In genomic region chr7:78581341-78581740, GRCm38 (mm10) we compare ENCODE assay signal across 18 mouse cellular contexts.
"Had no signal": no experiment of that assay in that cellular context is flagged by ENCODE, and none has a peak within 500 bp of the region (broad histone marks: within the 10 kb centered on the region; RNA-seq: fewer than 3 reads in every experiment).

No protein-coding gene starts in this region.

- H3K36me3 ChIP-seq: midbrain, embryonic 10.5 days; midbrain, embryonic 13.5 days; midbrain, embryonic 15.5 days; neural tube, embryonic 13.5 days; neural tube, embryonic 15.5 days had no signal

- DNase-seq: lung, adult 18-20 months; lung, embryonic 14.5 days; lung, postnatal 10 days; lung, postnatal 4 days; retina, postnatal 1 day; right cerebral cortex, adult 18-20 months; right cerebral cortex, postnatal 25 days; right cerebral cortex, postnatal 4 days; spleen, adult 18-20 months; thymus, adult 18-20 months; thymus, postnatal 14 days; thymus, postnatal 36 days had no signal

- H3K9ac ChIP-seq: lung, embryonic 14.5 days; midbrain, embryonic 13.5 days; midbrain, embryonic 15.5 days; neural tube, embryonic 13.5 days; neural tube, embryonic 15.5 days had no signal

- ATAC-seq: midbrain, embryonic 13.5 days; midbrain, embryonic 15.5 days had no signal

- H3K9me3 ChIP-seq: midbrain, embryonic 10.5 days; midbrain, embryonic 13.5 days; midbrain, embryonic 15.5 days; neural tube, embryonic 13.5 days; neural tube, embryonic 15.5 days had no signal

- H3K4me2 ChIP-seq: lung, embryonic 14.5 days; midbrain, embryonic 13.5 days; midbrain, embryonic 15.5 days; neural tube, embryonic 13.5 days; neural tube, embryonic 15.5 days had no signal

- H3K4me3 ChIP-seq: midbrain, embryonic 10.5 days; midbrain, embryonic 13.5 days; midbrain, embryonic 15.5 days; myocyte; neural tube, embryonic 13.5 days; neural tube, embryonic 15.5 days had no signal

- H3K27ac ChIP-seq: midbrain, embryonic 10.5 days; midbrain, embryonic 13.5 days; midbrain, embryonic 15.5 days; neural tube, embryonic 13.5 days; neural tube, embryonic 15.5 days had no signal
